Mouse (Mus musculus): ENCODE results near the gene Anxa11.
"Not testable (repeated sequence)": the region's sequence is repeated elsewhere in the genome, so short reads cannot be mapped to it uniquely, and the experiment has no call there.

Gene Anxa11

DNA sequence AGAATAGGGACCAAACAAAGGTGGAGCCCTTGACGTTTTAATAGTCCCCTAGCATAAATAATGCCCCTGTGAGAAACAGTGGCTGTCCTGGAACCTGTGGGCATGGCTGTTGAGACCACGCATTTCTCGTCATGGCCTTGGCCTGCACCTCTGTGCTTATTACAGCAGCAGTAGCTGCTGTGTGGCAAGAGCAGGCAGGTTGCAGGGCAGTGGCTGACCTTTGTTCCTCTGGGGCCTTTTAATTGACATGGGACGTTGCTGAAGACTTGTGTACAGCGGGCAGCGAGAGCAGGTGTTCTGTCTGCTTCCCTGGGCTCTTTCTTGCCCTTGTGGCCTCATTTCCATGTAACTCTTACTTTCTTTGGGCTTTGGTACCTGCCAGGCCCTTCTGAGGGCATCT is 25.9 kb downstream of the Anxa11 start:
- DNase-seq (ENCODE audit: extremely low spot score, low read depth, low spot score) = no peak

GRCm38 (mm10) chr14:25868706-25869105 is 26.8 kb downstream of the Anxa11 start:
- no peak for DNase-seq (ENCODE audit: extremely low spot score, low read depth, low spot score)

DNA sequence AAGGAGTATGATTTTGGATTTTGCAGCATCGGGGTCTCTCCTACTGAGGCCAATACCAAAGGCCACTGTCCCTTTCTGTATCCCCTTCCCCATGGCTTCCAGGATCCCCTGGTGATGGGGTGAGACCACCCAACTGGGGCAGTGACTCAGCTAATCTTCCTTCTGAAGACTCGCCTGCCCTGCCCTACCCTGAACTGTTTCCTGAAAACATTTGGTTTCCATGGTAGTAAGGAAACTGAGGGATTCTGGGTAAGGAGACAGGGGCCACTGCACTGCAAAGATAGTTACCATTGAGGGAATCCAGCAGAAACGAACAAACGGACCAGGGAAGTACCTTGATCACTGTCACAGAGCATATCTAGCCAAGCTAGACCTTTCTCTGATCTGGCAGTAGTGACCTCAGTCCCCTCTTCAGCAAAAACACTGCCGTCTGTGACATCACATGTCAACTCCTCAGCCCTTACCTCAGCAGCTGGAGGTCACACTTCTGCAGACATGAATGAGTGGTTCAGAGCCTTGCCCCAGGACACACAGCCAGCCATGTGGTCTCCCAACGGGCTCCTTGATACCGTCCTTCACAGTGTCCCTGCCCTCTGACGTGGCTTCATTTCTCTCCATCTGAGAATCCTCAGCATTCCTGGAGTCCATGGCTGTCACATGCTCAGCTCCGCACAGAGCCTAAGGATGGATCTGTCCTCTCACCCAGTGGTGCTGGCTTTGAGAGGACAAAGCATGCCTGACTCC is 27.4 kb downstream of the Anxa11 start:
- DNase-seq (ENCODE audit: extremely low spot score, low read depth, low spot score) = no peak

- DNase-seq (ENCODE audit: extremely low spot score, low read depth, low spot score) = no peak
Measured at GRCm38 (mm10) chr14:25872461-25873415, 30.8 kb downstream of the Anxa11 start.

DNA sequence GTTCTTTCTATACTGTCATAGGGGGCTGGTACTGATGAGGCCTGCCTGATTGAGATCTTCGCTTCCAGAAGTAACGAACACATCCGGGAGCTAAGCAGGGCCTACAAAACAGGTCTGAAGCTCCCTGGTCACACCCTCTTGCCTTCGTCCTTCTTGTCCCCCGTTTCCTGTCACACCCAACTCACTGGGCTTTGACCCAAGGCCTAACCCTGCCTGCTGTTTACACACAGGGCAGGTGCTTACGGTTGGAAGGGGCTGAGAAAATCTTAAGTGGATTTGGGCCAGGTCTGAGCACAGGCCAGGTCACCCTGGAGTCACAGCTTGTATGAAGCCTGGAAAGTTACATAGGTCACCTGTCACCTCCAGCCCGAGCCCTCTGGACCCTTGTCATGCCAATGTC is 34.7 kb downstream of the Anxa11 start:
- DNase-seq (ENCODE audit: extremely low spot score, low read depth, low spot score) = not testable (repeated sequence)

GRCm38 (mm10) chr14:25881769-25882168 is 39.8 kb downstream of the Anxa11 start:
- DNase-seq (ENCODE audit: extremely low spot score, low read depth, low spot score) = not testable (repeated sequence)

- DNase-seq (ENCODE audit: extremely low spot score, low read depth, low spot score) = not testable (repeated sequence)
Measured at GRCm38 (mm10) chr14:25885886-25886285, 43.9 kb downstream of the Anxa11 start.

DNA sequence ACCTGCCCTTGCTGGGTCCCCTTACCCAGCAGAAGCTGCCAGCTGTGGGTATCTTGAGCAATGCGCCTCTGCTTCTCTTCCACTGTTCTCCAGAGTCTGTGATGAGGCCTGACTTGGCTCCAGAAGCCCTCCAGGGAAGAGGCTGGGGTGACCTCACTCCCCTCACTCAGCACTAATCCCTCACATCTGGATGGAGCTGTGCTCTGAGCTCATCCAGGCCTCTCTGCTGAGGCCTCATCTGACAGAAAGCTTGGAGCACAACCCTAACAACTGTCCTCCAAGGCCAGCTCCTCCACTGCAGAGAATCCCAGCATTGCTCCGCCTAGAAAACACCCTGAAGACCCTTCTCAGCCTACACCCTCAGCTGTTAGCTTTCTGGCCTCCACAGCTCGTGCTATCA is 52.6 kb downstream of the Anxa11 start:
- not testable (repeated sequence) for DNase-seq (ENCODE audit: extremely low spot score, low read depth, low spot score)

DNA sequence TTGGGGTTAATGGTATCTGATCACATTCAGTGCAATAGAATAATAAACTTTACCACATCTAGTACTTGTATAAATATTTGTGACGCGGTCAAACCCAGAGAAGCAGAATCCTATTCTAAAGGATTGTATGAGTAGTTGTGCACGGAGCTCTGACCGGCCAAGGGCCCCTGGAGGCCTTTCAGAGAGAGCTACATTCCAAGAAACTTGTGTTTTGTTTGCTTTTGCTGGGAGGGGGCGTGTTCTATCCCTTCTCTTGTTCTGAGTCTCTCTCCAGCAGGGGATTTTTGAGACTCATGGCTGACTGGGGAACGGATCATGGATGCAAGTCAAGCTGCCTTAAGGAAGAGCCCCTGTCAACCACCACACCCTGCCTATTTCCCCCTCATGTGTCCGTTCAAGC is 53.7 kb downstream of the Anxa11 start:
- DNase-seq (ENCODE audit: extremely low spot score, low read depth, low spot score) = not testable (repeated sequence)

- DNase-seq (ENCODE audit: extremely low spot score, low read depth, low spot score) = not testable (repeated sequence)
Measured at GRCm38 (mm10) chr14:25903000-25903399, 61.0 kb downstream of the Anxa11 start, which contains the start of gene Plac9a. Gene Plac9a, minus strand, starts transcription at chr14:25903100.

DNA sequence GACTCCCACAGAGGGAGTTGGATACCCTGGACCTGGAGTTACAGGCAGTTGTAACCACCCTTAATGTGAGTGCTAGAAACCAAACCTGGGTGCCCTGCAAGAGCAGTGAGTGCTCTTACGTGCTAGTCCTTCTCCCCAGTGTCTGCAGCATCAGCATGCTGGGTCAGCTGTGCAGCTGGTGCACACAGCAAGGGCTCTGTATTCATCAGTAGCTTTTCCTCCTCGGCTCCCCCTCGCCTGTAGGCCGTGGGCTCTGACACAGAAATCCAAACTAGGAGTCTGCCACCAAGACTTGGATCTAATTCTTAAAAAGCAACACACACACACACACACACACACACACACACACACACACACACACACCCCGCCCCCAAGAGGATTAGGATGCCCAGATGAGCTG is 63.3 kb downstream of the Anxa11 start:
- not testable (repeated sequence) for DNase-seq (ENCODE audit: extremely low spot score, low read depth, low spot score)

GRCm38 (mm10) chr14:25907272-25907671 is 65.3 kb downstream of the Anxa11 start:
- DNase-seq (ENCODE audit: extremely low spot score, low read depth, low spot score) = not testable (repeated sequence)

DNA sequence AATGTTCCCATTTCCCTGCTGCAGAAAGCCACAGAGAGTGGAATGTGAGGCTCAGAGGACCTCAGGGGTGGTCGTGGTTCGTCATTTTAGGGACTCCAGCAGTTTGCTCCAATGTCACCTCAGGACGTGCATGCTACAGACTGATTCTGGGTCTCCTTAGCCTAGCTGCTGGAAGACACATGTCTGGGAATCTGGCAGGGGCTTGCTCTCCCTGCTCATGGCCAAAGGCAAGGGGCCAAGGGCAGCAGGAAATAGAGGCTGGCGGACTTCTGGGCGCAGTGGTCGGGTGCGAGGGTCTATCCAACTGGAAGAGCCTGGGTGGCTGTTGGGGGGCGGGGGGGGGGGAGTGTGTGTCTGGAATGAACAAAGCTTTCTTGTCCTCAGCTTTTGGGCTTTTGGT is 67.0 kb downstream of the Anxa11 start:
- not testable (repeated sequence) for DNase-seq (ENCODE audit: extremely low spot score, low read depth, low spot score)

- DNase-seq (ENCODE audit: extremely low spot score, low read depth, low spot score) = not testable (repeated sequence)
Measured at GRCm38 (mm10) chr14:25918427-25919170, 76.6 kb downstream of the Anxa11 start.

- DNase-seq (ENCODE audit: extremely low spot score, low read depth, low spot score) = not testable (repeated sequence)
Measured at GRCm38 (mm10) chr14:25926814-25927561, 85.0 kb downstream of the Anxa11 start.

DNA sequence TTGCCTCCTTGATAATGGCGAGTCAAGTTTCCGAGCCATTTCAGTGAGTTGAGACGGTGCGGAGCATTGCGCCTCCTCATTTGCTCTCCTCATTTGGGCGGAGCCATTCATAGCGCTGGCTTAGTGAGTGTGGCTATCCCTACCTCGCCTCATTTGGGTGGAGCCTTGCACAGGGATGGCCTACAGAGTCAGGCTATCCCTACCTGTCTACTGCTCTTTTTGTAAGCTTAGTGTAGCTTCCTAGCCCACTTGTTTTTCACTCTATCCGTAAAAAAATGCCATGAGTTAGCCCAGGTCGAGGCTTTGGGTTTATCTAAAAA is 85.6 kb downstream of the Anxa11 start, which contains the start of gene Tmem254a:
Gene Tmem254a (minus strand): TSS at position 111 of the 320 bp plus-strand sequence.
- not testable (repeated sequence) for DNase-seq (ENCODE audit: extremely low spot score, low read depth, low spot score)
